Mouse (Mus musculus): Measurements from ENCODE around the gene Smarcd1.

GRCm38 (mm10) chr15:99679008-99679407, 22.9 kb upstream of the Smarcd1 start:
- TF ChIP-seq POLR2A (IDR thresholded peaks at IDR 0.05; ENCODE audit: insufficient read length, low read depth) (no peak), E2F4 (IDR thresholded peaks at IDR 0.05; ENCODE audit: insufficient read depth) (no peak), POLR2AphosphoS2 (IDR thresholded peaks at IDR 0.05; ENCODE audit: insufficient read length, low read depth) (no peak), SRF (IDR thresholded peaks at IDR 0.05; ENCODE audit: control insufficient read depth, insufficient read length, low read depth) (no peak), TCF12 (IDR thresholded peaks at IDR 0.05; ENCODE audit: insufficient read depth, poor library complexity, severe bottlenecking) (no peak), CEBPB (IDR thresholded peaks at IDR 0.05; ENCODE audit: insufficient read depth, poor library complexity, severe bottlenecking) (no peak), MYOG (IDR thresholded peaks at IDR 0.05; ENCODE audit: control insufficient read depth in 1 of 3, insufficient read depth in 1 of 3, insufficient read length in 2 of 3, low read depth in 2 of 3) (no peak), MAX (IDR thresholded peaks at IDR 0.05; ENCODE audit: low read depth) (no peak)
